Mouse (Mus musculus): ENCODE measurements around the gene Scgb2a2. TPM values are rescaled to one million over a fixed set of nuclear protein-coding genes. Genes with fewer than 3 reads are reported as not detected.
"Not testable (repeated sequence)": the region's sequence is repeated elsewhere in the genome, so short reads cannot be mapped to it uniquely, and the experiment has no call there.

Gene Scgb2a2
- polyA plus RNA-seq, 1 experiment from 2014 or later: not detected

DNA sequence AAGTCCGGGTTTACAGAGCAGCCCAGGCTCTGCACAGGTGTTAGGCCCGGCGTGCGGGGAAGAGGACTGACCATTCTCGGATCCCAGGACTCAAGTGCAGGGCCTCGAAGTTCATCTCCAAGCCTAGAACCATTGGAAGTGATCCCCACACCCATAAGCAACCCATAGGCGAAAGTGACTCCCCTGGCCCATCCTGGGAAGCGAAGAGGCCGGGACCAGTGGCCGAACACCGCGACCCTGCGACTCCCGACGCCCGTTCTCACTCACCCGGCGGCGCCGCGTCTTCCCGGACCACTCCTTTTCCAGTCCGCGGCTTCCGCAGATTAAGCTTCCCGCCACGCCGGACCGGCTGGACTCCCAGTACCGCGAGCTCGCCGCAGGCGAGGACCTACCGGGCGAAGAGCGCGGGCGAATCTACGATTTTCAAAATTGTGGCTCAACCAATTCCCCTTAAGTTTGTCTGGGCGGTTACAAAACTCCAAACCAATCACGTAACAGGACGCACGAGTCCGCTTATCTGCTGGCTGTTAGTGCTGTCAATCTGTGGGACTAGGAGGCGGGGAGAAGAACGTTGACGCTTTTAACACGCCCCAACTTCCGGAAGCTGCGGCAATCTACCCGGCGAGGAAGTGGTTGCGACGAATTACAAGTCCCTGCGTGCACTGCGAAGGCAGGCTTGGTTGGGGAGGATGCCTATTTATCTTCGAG is 51.9 kb downstream of the Scgb2a2 start, which contains the start of gene Incenp:
Incenp (minus strand) TSS at position 480 of the 708 bp plus-strand sequence.
- H3K4me3 ChIP-seq (ENCODE audit: low read depth, low read length): peak within 1 kb of the TSS; percentile 88
- H3K4me1 ChIP-seq (ENCODE audit: insufficient read depth): peaks cover 28% of the 10 kb centered on the region
- peak within 1 kb of the TSS; percentile 91 for H3K27ac ChIP-seq (ENCODE audit: low read depth)
- H3K9ac ChIP-seq (replicated peaks): peak within 1 kb of the TSS; percentile 88
- ATAC-seq: peak; percentile 97
- peaks cover 20% of the 10 kb centered on the region for H3K36me3 ChIP-seq (replicated peaks; ENCODE audit: insufficient read depth, low read length)
- peak; percentile 94 for DNase-seq
- H3K9me3 ChIP-seq (ENCODE audit: low read length): no peaks in the 10 kb centered on the region
- H3K27me3 ChIP-seq (ENCODE audit: insufficient read depth, low read length): no peaks in the 10 kb centered on the region
- peak within 1 kb of the TSS; percentile 84 for H3K4me2 ChIP-seq (ENCODE audit: low read depth, low read length)
- WGBS (ENCODE audit: insufficient replicate concordance): under 1% methylated on average over 58 of the region's 58 CpGs
- no peak; the same call in 1 of the 2 replicates for TF ChIP-seq EP300 (IDR thresholded peaks at IDR 0.05; ENCODE audit: low read depth)
- no peak for TF ChIP-seq CTCF (IDR thresholded peaks at IDR 0.05; ENCODE audit: low read depth)

DNA sequence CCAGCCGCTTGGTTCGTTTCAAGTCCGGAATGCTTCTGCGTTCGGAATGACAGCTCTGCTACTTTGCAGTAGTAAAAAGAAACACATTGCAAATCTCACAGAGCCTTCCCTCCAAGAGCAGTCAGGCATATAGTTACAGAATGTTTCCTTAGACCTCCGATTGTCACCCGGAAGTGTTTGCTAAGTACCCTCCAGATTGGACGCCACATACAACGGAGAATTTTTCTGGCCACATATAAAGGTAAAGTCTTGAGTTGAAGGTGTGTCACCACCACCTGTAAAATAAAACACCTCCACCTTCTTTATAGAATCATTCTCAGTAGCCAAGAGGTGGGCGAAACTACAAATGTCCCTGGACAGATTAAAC is 52.4 kb downstream of the Scgb2a2 start:
- H3K9me3 ChIP-seq (ENCODE audit: low read length): no peaks in the 10 kb centered on the region
- H3K4me2 ChIP-seq (ENCODE audit: low read depth, low read length): peak overlapping the region; percentile 77
- no peaks in the 10 kb centered on the region for H3K27me3 ChIP-seq (ENCODE audit: insufficient read depth, low read length)
- DNase-seq (no peak), ATAC-seq (peak; percentile 49)
- H3K9ac ChIP-seq (replicated peaks): peak overlapping the region; percentile 44
- 6% methylated on average over 10 of the region's 10 CpGs for WGBS (ENCODE audit: insufficient replicate concordance)
- H3K4me1 ChIP-seq (ENCODE audit: insufficient read depth): peaks cover 28% of the 10 kb centered on the region
- peak overlapping the region; percentile 88 for H3K4me3 ChIP-seq (ENCODE audit: low read depth, low read length)
- H3K36me3 ChIP-seq (replicated peaks; ENCODE audit: insufficient read depth, low read length): peaks cover 15% of the 10 kb centered on the region
- peak overlapping the region; percentile 82 for H3K27ac ChIP-seq (ENCODE audit: low read depth)
- TF ChIP-seq EP300 (IDR thresholded peaks at IDR 0.05; ENCODE audit: low read depth): peak; percentile 62
- TF ChIP-seq CTCF (IDR thresholded peaks at IDR 0.05; ENCODE audit: low read depth): no peak

DNA sequence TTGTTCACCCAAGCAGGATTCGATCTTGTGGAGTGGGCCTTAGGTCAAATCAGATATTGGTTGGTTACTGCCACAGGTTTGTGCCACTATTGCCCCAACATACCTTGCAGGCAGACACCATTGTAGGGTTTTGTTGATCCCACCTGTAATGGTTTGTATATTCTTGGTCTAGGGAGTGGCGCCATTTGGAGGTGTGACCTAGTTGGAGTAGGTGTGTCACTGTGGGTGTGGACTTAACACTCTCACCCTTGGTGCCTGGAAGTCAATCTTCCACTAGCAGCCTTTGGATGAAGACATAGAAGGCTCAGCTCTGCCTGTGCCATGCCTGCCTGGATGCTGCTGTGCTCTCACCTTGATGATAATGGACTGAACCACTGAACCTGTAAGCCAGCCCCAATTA is 53.3 kb downstream of the Scgb2a2 start:
- H3K9ac ChIP-seq (replicated peaks); H3K9me3 ChIP-seq (ENCODE audit: low read length); H3K36me3 ChIP-seq (replicated peaks; ENCODE audit: insufficient read depth, low read length); ATAC-seq; H3K27me3 ChIP-seq (ENCODE audit: insufficient read depth, low read length): not testable (repeated sequence)
- Histone ChIP-seq H3K4me2 (ENCODE audit: low read depth, low read length) (peak overlapping the region; percentile 77), H3K27ac (ENCODE audit: low read depth) (peak overlapping the region; percentile 82; the same call in 1 of the 2 replicates), H3K4me1 (ENCODE audit: insufficient read depth) (peaks cover 27% of the 10 kb centered on the region), H3K4me3 (ENCODE audit: low read depth, low read length) (peak overlapping the region; percentile 88)
- 89% methylated on average over 2 of the region's 2 CpGs for WGBS (ENCODE audit: insufficient replicate concordance)
- DNase-seq: peak; percentile 17

Small RNA genes lying within 50 kb of the gene (microRNA-seq; reads per million reads assigned to microRNA genes)
- not detected for gene Gm22369

Other genes starting within 250 kb of the Scgb2a2 start
- 39.9 and 43.4 TPM in 2 replicates for gene Incenp, start 52.0 kb downstream of the Scgb2a2 start, polyA plus RNA-seq (2015; fragmentation: Nextera tagmentation; extraction: Ambion mirVana)
- 4,793 and 5,083 TPM in 2 replicates for gene Fth1, start 133.0 kb downstream of the Scgb2a2 start, polyA plus RNA-seq (2015; fragmentation: Nextera tagmentation; extraction: Ambion mirVana)
- gene Best1, start 154.1 kb downstream of the Scgb2a2 start, polyA plus RNA-seq (2015; fragmentation: Nextera tagmentation; extraction: Ambion mirVana): 0.08 and 0.13 TPM in 2 replicates
- 74.9 and 80.9 TPM in 2 replicates for gene Rab3il1, start 154.1 kb downstream of the Scgb2a2 start, polyA plus RNA-seq (2015; fragmentation: Nextera tagmentation; extraction: Ambion mirVana)
- gene Fads3, start 194.0 kb downstream of the Scgb2a2 start, polyA plus RNA-seq (2015; fragmentation: Nextera tagmentation; extraction: Ambion mirVana): 1.7 and 2.0 TPM in 2 replicates

Data from liver, postnatal 0 days (tissue).